Mouse (Mus musculus) heart, postnatal 0 days (tissue): ENCODE data around the gene Sacm1l. TPM values are rescaled to one million over a fixed set of nuclear protein-coding genes. Genes with fewer than 3 reads are reported as not detected.

ENCODE experiments used
- ATAC-seq: fragments of 200-750 bp; cut with Nextera tagmentation; 2 replicates; pipeline ENCODE4 v1.8.0; 2017; ENCODE audit warnings: low read depth, moderate number of reproducible peaks, moderate library complexity; ENCODE audit not compliant: insufficient read depth
- DNase-seq: peaks from one replicate; pipeline ENCODE4 v3.0.0-alpha.2; 2016; ENCODE audit warnings: low spot score
- H3K27ac ChIP-seq: fragments of 300-500 bp; sonication (generic); 2 replicates; pipeline ENCODE4 v1.5.1; 2014; ENCODE audit warnings: low read depth, mild to moderate bottlenecking
- H3K27me3 ChIP-seq: fragments of 300-500 bp; sonication (generic); 2 replicates; pipeline ENCODE4 v1.6.1; 2014; ENCODE audit warnings: low read length, mixed read lengths; ENCODE audit not compliant: control insufficient read depth, insufficient read depth
- H3K36me3 ChIP-seq: fragments of 300-500 bp; sonication (generic); replicated peaks from 2 replicates; pipeline ENCODE4 v1.6.1; 2014; ENCODE audit warnings: low read length, mixed read lengths; ENCODE audit not compliant: control insufficient read depth, insufficient read depth
- H3K4me1 ChIP-seq: fragments of 300-500 bp; sonication (generic); 2 replicates; pipeline ENCODE4 v1.6.1; 2014; ENCODE audit warnings: antibody characterized with exemption; ENCODE audit not compliant: control insufficient read depth, insufficient read depth
- H3K4me2 ChIP-seq: fragments of 300-500 bp; sonication (generic); 2 replicates; pipeline ENCODE4 v1.6.1; 2014; ENCODE audit warnings: low read depth, mild to moderate bottlenecking, low read length, moderate library complexity
- H3K4me3 ChIP-seq: fragments of 300-500 bp; sonication (generic); 2 replicates; pipeline ENCODE4 v1.5.1; 2014; ENCODE audit warnings: low read depth, low read length
- H3K9ac ChIP-seq: fragments of 300-500 bp; sonication (generic); replicated peaks from 2 replicates; pipeline ENCODE4 v1.6.1; 2014; ENCODE audit warnings: low read depth, low read length, mixed read lengths
- H3K9me3 ChIP-seq: fragments of 300-500 bp; sonication (generic); replicated peaks from 2 replicates; pipeline ENCODE4 v1.6.1; 2016; ENCODE audit warnings: low read length; ENCODE audit not compliant: control insufficient read depth
- CTCF ChIP-seq: IDR thresholded peaks from 2 replicates; pipeline ENCODE4 v1.5.1; 2016; ENCODE audit warnings: antibody characterized with exemption, control low read depth, low read depth
- EP300 ChIP-seq: IDR thresholded peaks from 2 replicates; pipeline ENCODE4 v1.6.1; 2016; ENCODE audit warnings: antibody characterized with exemption, low read depth
- WGBS: fragments of 180-500 bp; shearing (Covaris S2); extraction: QIAGEN DNeasy Blood & Tissue Kit; methylation state at CpG from one replicate; pipeline ENCODE4 v1.1.7; 2014; 5-methylcytosine and 5-hydroxymethylcytosine counted together
- polyA plus RNA-seq: library from polyadenylated mRNA; unstranded; fragments of >200 nt; fragmentation: Nextera tagmentation; extraction: Ambion mirVana; gene quantifications from 2 replicates; pipeline ENCODE4 v1.2.1, GENCODE M21; 2015
- total RNA-seq: library from RNA; depleted of rRNA; stranded (reverse); fragments of >200 nt; gene quantifications from 2 replicates; pipeline ENCODE4 v1.2.3, GENCODE M21; 2014; ENCODE audit warnings: low replicate concordance

The Sacm1l gene
- total and polyA plus RNA-seq, 2 experiments from 2014 or later = 29.9 to 38.9 TPM

- Histone ChIP-seq H3K9me3 (no peaks in the 10 kb centered on the region), H3K4me3 (no peak overlapping the region), H3K9ac (no peak overlapping the region), H3K4me1 (peaks cover 30% of the 10 kb centered on the region), H3K4me2 (no peak overlapping the region), H3K27me3 (no peaks in the 10 kb centered on the region), H3K27ac (no peak overlapping the region), H3K36me3 (peaks cover 48% of the 10 kb centered on the region)
- 14% methylated on average over 2 of the region's 2 CpGs for WGBS
- ATAC-seq = peak; percentile 72
- DNase-seq = peak; percentile 61
- TF ChIP-seq EP300 = no peak
- TF ChIP-seq CTCF = peak; percentile 93
Observed at GRCm38 (mm10) chr9:123504325-123504724, 25.2 kb upstream of the Sacm1l start.

GRCm38 (mm10) chr9:123505598-123505997 is 24.0 kb upstream of the Sacm1l start:
- peak; percentile 34; the same call in 1 of the 2 replicates for ATAC-seq
- Histone ChIP-seq H3K9me3 (no peaks in the 10 kb centered on the region), H3K27me3 (no peaks in the 10 kb centered on the region), H3K27ac (peak overlapping the region; percentile 61), H3K9ac (no peak overlapping the region), H3K4me1 (peaks cover 30% of the 10 kb centered on the region), H3K36me3 (peaks cover 47% of the 10 kb centered on the region), H3K4me3 (no peak overlapping the region), H3K4me2 (no peak overlapping the region)
- TF ChIP-seq CTCF (no peak), EP300 (no peak)
- DNase-seq = no peak
- 17% methylated on average over 1 of the region's 1 CpGs for WGBS

DNA sequence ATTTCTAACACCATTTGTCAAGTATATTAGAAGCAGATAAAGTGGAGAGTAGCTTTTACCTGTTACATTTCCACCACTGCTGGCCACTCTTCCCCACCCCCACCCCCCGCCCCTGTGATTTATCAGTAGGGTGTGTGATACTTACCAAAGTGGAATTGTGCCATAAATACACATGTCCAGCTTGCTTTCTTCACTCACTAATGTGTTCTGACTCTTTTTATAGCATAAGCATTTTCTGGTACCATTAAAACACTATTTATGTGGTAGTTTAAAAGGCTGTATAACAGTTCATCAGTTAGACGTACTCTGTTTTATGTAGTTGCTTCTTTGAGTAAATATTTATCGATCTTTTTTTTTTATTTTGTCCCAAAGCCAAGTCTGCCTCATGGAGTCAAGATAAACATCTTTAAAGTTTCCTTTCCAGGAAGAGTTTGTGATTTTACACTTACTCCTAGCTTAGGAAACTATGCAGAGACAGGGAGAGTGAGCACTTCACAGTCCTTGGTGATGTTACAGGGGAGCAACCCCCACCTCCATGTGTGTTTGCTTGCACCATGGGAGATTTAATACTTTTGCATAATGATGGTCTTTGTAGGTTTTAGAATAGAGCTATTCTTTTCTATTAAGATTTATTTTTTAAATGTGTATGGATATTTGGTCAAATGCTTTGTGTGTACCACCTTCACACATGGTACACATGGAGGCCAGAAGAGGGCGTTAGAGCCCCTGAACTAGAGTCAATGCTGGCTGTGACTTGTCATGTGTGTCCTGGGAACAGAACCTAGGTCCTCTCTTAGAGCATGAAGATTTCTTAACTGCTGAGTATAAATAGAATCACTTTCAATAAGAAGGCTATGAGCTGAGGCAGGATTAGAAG is 23.1 kb upstream of the Sacm1l start:
- Histone ChIP-seq H3K27me3 (no peaks in the 10 kb centered on the region), H3K4me3 (no peak overlapping the region), H3K4me2 (peak overlapping the region; percentile 23; the same call in 1 of the 2 replicates), H3K9ac (no peak overlapping the region), H3K36me3 (peaks cover 47% of the 10 kb centered on the region), H3K9me3 (no peaks in the 10 kb centered on the region), H3K27ac (peak overlapping the region; percentile 57), H3K4me1 (peaks cover 30% of the 10 kb centered on the region)
- ATAC-seq (0 out of 2 replicates have a peak, but pooled peaks have one; percentile 23), DNase-seq (peak; percentile 42)
- 26% methylated on average over 4 of the region's 4 CpGs for WGBS
- TF ChIP-seq EP300 = no peak
- TF ChIP-seq CTCF = no peak

DNA sequence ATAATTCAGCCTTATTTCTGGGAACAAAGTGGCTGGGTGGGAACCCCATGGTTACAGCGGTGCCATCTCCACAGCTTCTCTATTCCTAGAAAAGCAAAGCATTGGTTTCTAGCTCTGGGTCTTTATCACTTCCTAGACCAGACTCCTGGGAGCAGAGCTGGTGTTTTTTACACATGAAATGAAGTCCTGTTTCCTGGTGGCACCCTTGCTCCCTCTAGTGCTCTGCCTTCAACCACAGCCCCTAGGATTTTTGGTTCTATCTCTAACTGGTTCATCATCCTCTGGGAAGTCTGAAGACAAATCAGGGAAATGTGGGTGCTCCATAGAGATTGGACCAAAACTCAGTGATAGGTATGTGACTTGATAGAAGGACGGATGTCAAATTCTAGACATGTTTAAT is 22.2 kb upstream of the Sacm1l start:
- WGBS = 77% methylated on average over 2 of the region's 2 CpGs

GRCm38 (mm10) chr9:123508986-123509385 is 20.6 kb upstream of the Sacm1l start:
- 83% methylated on average over 2 of the region's 2 CpGs for WGBS

More for the DNA sequence above, 22.2 kb upstream of the Sacm1l start:
- peak; percentile 21; the same call in 1 of the 2 replicates for ATAC-seq
- Histone ChIP-seq H3K27me3 (no peaks in the 10 kb centered on the region), H3K4me2 (no peak overlapping the region), H3K4me1 (peaks cover 30% of the 10 kb centered on the region), H3K36me3 (peaks cover 46% of the 10 kb centered on the region), H3K9me3 (no peaks in the 10 kb centered on the region), H3K27ac (peak overlapping the region; percentile 57; the same call in 1 of the 2 replicates), H3K4me3 (no peak overlapping the region), H3K9ac (no peak overlapping the region)
- DNase-seq = no peak
- no peak for TF ChIP-seq EP300
- peak; percentile 54 for TF ChIP-seq CTCF

More at GRCm38 (mm10) chr9:123508986-123509385, 20.6 kb upstream of the Sacm1l start:
- Histone ChIP-seq H3K9ac (no peak overlapping the region), H3K4me3 (no peak overlapping the region), H3K4me2 (no peak overlapping the region), H3K9me3 (no peaks in the 10 kb centered on the region), H3K27me3 (no peaks in the 10 kb centered on the region), H3K27ac (no peak overlapping the region), H3K4me1 (peaks cover 30% of the 10 kb centered on the region), H3K36me3 (peaks cover 48% of the 10 kb centered on the region)
- DNase-seq (no peak), ATAC-seq (no peak)
- TF ChIP-seq EP300 (no peak), CTCF (no peak)
